Mouse (Mus musculus) megakaryocyte, embryonic 14.5 days (primary cell): ENCODE data around the gene Akap5. TPM values are rescaled to one million over a fixed set of nuclear protein-coding genes. Genes with fewer than 3 reads are reported as not detected.

Source experiments
- H3K27me3 ChIP-seq: replicated peaks from 2 replicates; pipeline ENCODE3; 2012; ENCODE audit warnings: inconsistent platforms
- H3K36me3 ChIP-seq: replicated peaks from 2 replicates; pipeline ENCODE3; 2012; ENCODE audit warnings: low read length, inconsistent platforms, mixed read lengths
- H3K4me1 ChIP-seq: 2 replicates; pipeline ENCODE4 v1.6.1; 2012; ENCODE audit warnings: inconsistent platforms
- H3K4me3 ChIP-seq: replicated peaks from 2 replicates; pipeline ENCODE3; 2012; ENCODE audit warnings: moderate library complexity, mild to moderate bottlenecking, inconsistent platforms
- H3K9me3 ChIP-seq: 2 replicates; pipeline ENCODE4 v1.6.1; 2012; ENCODE audit warnings: inconsistent platforms
- FLI1 ChIP-seq: IDR thresholded peaks from 2 replicates; pipeline ENCODE4 v1.6.1; 2012; ENCODE audit warnings: low read length, inconsistent platforms, mixed read lengths
- GATA1 ChIP-seq: IDR thresholded peaks from 3 replicates; pipeline ENCODE4 v1.6.1; 2012; ENCODE audit warnings: mixed read lengths, low read length, inconsistent platforms, borderline replicate concordance
- polyA plus RNA-seq: library from polyadenylated mRNA; stranded (reverse); fragments of >175 nt; gene quantifications from 2 replicates; pipeline ENCODE4 v1.2.3, GENCODE M21; 2012; ENCODE audit warnings: low replicate concordance; ENCODE audit not compliant: insufficient read depth

The Akap5 gene
- polyA plus RNA-seq, 1 experiment, result 0.63 TPM

GRCm38 (mm10) chr12:76372881-76373818 lies 48.5 kb downstream of the Akap5 start:
- Histone ChIP-seq H3K4me3 (peak overlapping the region; percentile 97), H3K4me1 (peaks cover 69% of the 10 kb centered on the region)

DNA sequence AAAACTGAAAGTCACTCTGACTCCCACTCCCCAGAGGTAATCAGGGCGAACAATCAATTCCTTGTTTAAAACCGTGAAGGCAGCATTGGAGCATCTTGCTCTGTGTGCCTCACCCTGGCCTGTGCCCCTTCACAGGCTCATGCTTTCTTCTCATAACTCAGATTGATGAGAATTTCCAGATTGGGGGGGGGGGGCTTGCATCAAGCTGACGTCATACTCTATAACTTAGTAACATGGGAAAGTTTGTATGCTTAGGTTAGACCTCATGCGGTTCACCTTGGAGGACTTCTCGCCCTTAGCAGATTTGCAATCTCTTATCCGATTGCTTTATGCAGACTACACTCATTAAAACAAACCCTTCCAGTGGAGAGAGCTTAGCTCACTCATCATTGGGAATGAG lies 49.3 kb downstream of the Akap5 start:
- H3K27me3 ChIP-seq, result no peaks in the 10 kb centered on the region
- peaks cover 70% of the 10 kb centered on the region for H3K4me1 ChIP-seq
- H3K9me3 ChIP-seq, result no peaks in the 10 kb centered on the region
- no peak for TF ChIP-seq FLI1
- H3K4me3 ChIP-seq, result no peak overlapping the region
- peaks cover 14% of the 10 kb centered on the region for H3K36me3 ChIP-seq

More at GRCm38 (mm10) chr12:76372881-76373818, 48.5 kb downstream of the Akap5 start:
- Histone ChIP-seq H3K36me3 (peaks cover 8% of the 10 kb centered on the region), H3K9me3 (no peaks in the 10 kb centered on the region), H3K27me3 (no peaks in the 10 kb centered on the region)
- TF ChIP-seq FLI1 (no peak), GATA1 (no peak)

DNA sequence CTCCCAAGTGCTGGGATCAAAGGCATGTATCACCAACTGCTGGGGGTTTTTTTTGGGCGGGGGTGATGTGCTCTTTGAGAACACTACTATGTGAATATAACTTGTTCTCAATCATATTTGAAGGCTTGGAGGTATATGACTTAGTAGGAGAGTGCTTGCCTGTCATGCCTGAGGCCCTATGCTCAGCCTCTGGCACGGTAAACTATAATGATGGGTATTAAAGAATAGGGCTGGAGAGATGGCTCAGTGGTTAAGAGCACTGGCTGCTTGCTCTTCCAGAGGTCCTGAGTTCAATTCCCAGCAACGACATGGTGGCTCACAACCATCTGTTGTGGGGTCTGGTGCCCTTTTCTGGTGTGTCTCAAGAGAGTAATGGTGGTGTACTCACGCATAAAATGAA lies 50.2 kb downstream of the Akap5 start:
- no peak overlapping the region for H3K4me3 ChIP-seq
- H3K9me3 ChIP-seq, result no peaks in the 10 kb centered on the region
- peaks cover 77% of the 10 kb centered on the region for H3K4me1 ChIP-seq
- peaks cover 21% of the 10 kb centered on the region for H3K36me3 ChIP-seq
- TF ChIP-seq GATA1 (no peak), FLI1 (no peak)
- H3K27me3 ChIP-seq, result no peaks in the 10 kb centered on the region

- Histone ChIP-seq H3K27me3 (no peaks in the 10 kb centered on the region), H3K4me3 (peak overlapping the region; percentile 76), H3K36me3 (peaks cover 27% of the 10 kb centered on the region), H3K4me1 (peaks cover 83% of the 10 kb centered on the region), H3K9me3 (no peaks in the 10 kb centered on the region)
- TF ChIP-seq FLI1, result no peak
- no peak for TF ChIP-seq GATA1
These were observed 50.8 kb downstream of the Akap5 start for GRCm38 (mm10) chr12:76375506-76375905.

DNA sequence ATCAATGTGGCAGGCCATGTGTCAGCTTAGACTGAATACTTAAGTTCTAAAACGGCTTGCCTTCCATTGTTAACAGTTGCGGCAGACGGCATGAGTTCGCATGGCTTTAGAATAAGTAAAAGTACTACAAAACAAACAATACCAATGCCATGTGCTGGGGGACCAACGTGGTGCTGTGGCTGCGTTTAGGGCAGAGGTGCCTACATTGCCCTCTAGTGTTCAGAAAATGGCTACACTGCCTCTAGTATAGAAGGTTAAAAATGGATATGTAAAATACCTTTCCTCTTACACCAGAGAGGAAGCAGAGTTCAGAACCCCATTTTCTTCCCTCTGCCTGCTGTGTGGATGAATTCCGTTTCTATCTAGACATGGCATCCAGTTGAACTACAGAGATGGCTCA lies 52.0 kb downstream of the Akap5 start:
- Histone ChIP-seq H3K4me3 (peak overlapping the region; percentile 79), H3K27me3 (no peaks in the 10 kb centered on the region), H3K36me3 (peaks cover 35% of the 10 kb centered on the region), H3K4me1 (peaks cover 86% of the 10 kb centered on the region), H3K9me3 (no peaks in the 10 kb centered on the region)
- TF ChIP-seq GATA1 (no peak), FLI1 (no peak)

DNA sequence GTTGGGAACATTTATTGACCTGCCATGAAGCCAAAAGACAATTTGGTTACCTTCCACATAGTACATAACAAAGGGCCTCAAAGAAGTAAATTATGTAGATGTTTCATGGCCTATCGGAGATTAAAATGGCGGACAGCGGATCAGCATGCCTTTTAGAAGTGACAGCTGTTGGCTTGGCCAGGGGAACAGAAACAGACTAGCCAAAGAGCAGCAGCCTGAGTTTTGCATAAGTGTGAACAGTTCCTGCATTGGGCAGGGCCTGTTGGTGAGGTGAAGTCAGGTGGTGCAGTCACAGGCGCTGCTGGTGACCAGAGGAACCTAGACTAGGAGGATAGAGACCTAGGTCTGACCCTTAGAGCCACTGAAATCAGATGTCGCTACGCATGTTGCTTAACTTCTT lies 52.4 kb downstream of the Akap5 start:
- H3K36me3 ChIP-seq, result peaks cover 39% of the 10 kb centered on the region
- no peaks in the 10 kb centered on the region for H3K9me3 ChIP-seq
- H3K4me1 ChIP-seq, result peaks cover 84% of the 10 kb centered on the region
- H3K27me3 ChIP-seq, result no peaks in the 10 kb centered on the region
- H3K4me3 ChIP-seq, result peak overlapping the region; percentile 12
- TF ChIP-seq GATA1, result no peak
- no peak for TF ChIP-seq FLI1

GRCm38 (mm10) chr12:76377726-76378125 lies 53.0 kb downstream of the Akap5 start:
- Histone ChIP-seq H3K4me1 (peaks cover 77% of the 10 kb centered on the region), H3K27me3 (no peaks in the 10 kb centered on the region), H3K36me3 (peaks cover 39% of the 10 kb centered on the region), H3K9me3 (no peaks in the 10 kb centered on the region), H3K4me3 (peak overlapping the region; percentile 62)
- no peak for TF ChIP-seq FLI1
- no peak for TF ChIP-seq GATA1

GRCm38 (mm10) chr12:76378556-76378955 lies 53.9 kb downstream of the Akap5 start:
- no peak overlapping the region for H3K4me3 ChIP-seq
- H3K27me3 ChIP-seq, result no peaks in the 10 kb centered on the region
- H3K36me3 ChIP-seq, result peaks cover 44% of the 10 kb centered on the region
- peaks cover 71% of the 10 kb centered on the region for H3K4me1 ChIP-seq
- no peak for TF ChIP-seq FLI1
- no peak for TF ChIP-seq GATA1
- H3K9me3 ChIP-seq, result no peaks in the 10 kb centered on the region

DNA sequence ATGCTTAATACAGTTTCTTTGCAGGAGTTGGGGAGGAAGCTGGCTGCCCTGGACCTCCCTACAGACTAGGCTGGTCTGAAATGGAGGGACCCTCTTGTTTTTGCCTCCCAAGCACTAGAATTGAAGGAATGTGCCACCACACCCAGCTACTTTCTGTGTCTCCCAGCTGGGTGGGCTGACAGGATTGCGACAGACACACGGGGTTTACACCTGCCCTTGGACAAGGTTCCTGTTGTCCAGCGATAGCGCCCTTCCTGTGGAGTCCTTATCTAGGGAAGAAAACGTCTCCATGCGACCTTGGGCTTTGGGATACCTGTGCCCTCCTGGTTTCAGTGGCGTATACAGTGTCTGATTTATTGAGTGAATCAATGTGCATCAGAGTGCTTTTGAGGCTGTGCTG lies 55.5 kb downstream of the Akap5 start:
- Histone ChIP-seq H3K4me1 (peaks cover 62% of the 10 kb centered on the region), H3K4me3 (no peak overlapping the region), H3K9me3 (no peaks in the 10 kb centered on the region), H3K27me3 (no peaks in the 10 kb centered on the region), H3K36me3 (peaks cover 55% of the 10 kb centered on the region)
- TF ChIP-seq FLI1 (no peak), GATA1 (no peak)

Other genes starting within 250 kb of the Akap5 start
- not detected in 2 replicates for gene Esr2, start 147.6 kb upstream of the Akap5 start, polyA plus RNA-seq
- gene Tex21, start 78.1 kb upstream of the Akap5 start, polyA plus RNA-seq, result not detected in 2 replicates
- 30.6 and 61.4 TPM in 2 replicates for gene Mthfd1, start 69.6 kb upstream of the Akap5 start, polyA plus RNA-seq
- gene Zbtb25, start 44.7 kb downstream of the Akap5 start, polyA plus RNA-seq, result 2.4 and 7.2 TPM in 2 replicates
- gene Zbtb1, start 45.4 kb downstream of the Akap5 start, polyA plus RNA-seq, result 0.79 and 4.7 TPM in 2 replicates
- gene Hspa2, start 79.3 kb downstream of the Akap5 start, polyA plus RNA-seq, result 2.9 and 5.8 TPM in 2 replicates
- gene Ppp1r36, start 92.6 kb downstream of the Akap5 start, polyA plus RNA-seq, result not detected in 2 replicates
- 2.2 and 4.4 TPM in 2 replicates for gene Plekhg3, start 206.0 kb downstream of the Akap5 start, polyA plus RNA-seq